Mouse (Mus musculus) forebrain, postnatal 0 days (tissue): ENCODE measurements at regions not wholly inside any gene's neighbourhood (a gene's known extent, or its start where the extent isn't known, plus 50 kb on each side); places are given as distances from the start of the nearest gene placed in this dataset.

Source experiments
- ATAC-seq: fragments of 200-750 bp; cut with Nextera tagmentation; 2 replicates; pipeline ENCODE4 v1.8.0; 2017; ENCODE audit warnings: mild to moderate bottlenecking, moderate library complexity
- DNase-seq: peaks from one replicate; pipeline ENCODE4 v3.0.0-alpha.2; 2015
- H3K27ac ChIP-seq: fragments of 300-500 bp; sonication (generic); 2 replicates; pipeline ENCODE4 v1.5.1; 2014; ENCODE audit warnings: low read depth, mild to moderate bottlenecking, antibody characterized with exemption, low read length, moderate library complexity, mixed read lengths
- H3K27me3 ChIP-seq: fragments of 300-500 bp; sonication (generic); 2 replicates; pipeline ENCODE4 v1.6.1; 2014; ENCODE audit warnings: mild to moderate bottlenecking, low read length, mixed read lengths; ENCODE audit not compliant: insufficient read depth
- H3K36me3 ChIP-seq: fragments of 300-500 bp; sonication (generic); 2 replicates; pipeline ENCODE4 v1.6.1; 2014; ENCODE audit warnings: mild to moderate bottlenecking, moderate library complexity; ENCODE audit not compliant: insufficient read depth
- H3K4me1 ChIP-seq: fragments of 300-500 bp; sonication (generic); 2 replicates; pipeline ENCODE4 v1.6.1; 2014; ENCODE audit warnings: antibody characterized with exemption; ENCODE audit not compliant: insufficient read depth
- H3K4me2 ChIP-seq: fragments of 300-500 bp; sonication (generic); 2 replicates; pipeline ENCODE4 v1.6.1; 2014; ENCODE audit warnings: low read depth, mild to moderate bottlenecking, moderate library complexity
- H3K4me3 ChIP-seq: fragments of 300-500 bp; sonication (generic); 2 replicates; pipeline ENCODE4 v1.5.1; 2014; ENCODE audit warnings: low read depth, low read length, mixed read lengths
- H3K9ac ChIP-seq: fragments of 300-500 bp; sonication (generic); 2 replicates; pipeline ENCODE4 v1.6.1; 2014; ENCODE audit warnings: mild to moderate bottlenecking
- H3K9me3 ChIP-seq: fragments of 300-500 bp; sonication (generic); 2 replicates; pipeline ENCODE4 v1.6.1; 2016; ENCODE audit warnings: low read length
- CTCF ChIP-seq: sonication (generic); IDR thresholded peaks from 2 replicates; pipeline ENCODE4 v1.5.1; 2016; ENCODE audit warnings: antibody characterized with exemption, control low read depth, low read depth
- WGBS: fragments of 180-500 bp; shearing (Covaris S2); extraction: QIAGEN DNeasy Blood & Tissue Kit; methylation state at CpG from one replicate; pipeline ENCODE4 v1.1.7; 2014; 5-methylcytosine and 5-hydroxymethylcytosine counted together

- Histone ChIP-seq H3K9ac (no peak overlapping the region), H3K4me2 (no peak overlapping the region), H3K4me3 (no peak overlapping the region), H3K27me3 (no peaks in the 10 kb centered on the region), H3K36me3 (no peaks in the 10 kb centered on the region), H3K4me1 (peaks cover 3% of the 10 kb centered on the region; the same call in 1 of the 2 replicates), H3K9me3 (no peaks in the 10 kb centered on the region), H3K27ac (no peak overlapping the region)
- WGBS = 86% methylated on average over 2 of the region's 2 CpGs
- DNase-seq (no peak), ATAC-seq (no peak)
- TF ChIP-seq CTCF = no peak
Measured at GRCm38 (mm10) chr11:52523671-52524070, 127.4 kb downstream of the 9530068E07Rik start.

GRCm38 (mm10) chr11:52525446-52525845 is 129.2 kb downstream of the 9530068E07Rik start:
- H3K36me3 ChIP-seq = no peaks in the 10 kb centered on the region
- H3K27ac ChIP-seq = no peak overlapping the region
- peak overlapping the region; percentile 22; the same call in 1 of the 2 replicates for H3K9ac ChIP-seq
- H3K27me3 ChIP-seq = no peaks in the 10 kb centered on the region
- no peak for ATAC-seq
- H3K9me3 ChIP-seq = no peaks in the 10 kb centered on the region
- no peak overlapping the region for H3K4me3 ChIP-seq
- H3K4me2 ChIP-seq = no peak overlapping the region
- no peak for TF ChIP-seq CTCF
- H3K4me1 ChIP-seq = peaks cover 3% of the 10 kb centered on the region; the same call in 1 of the 2 replicates
- DNase-seq = no peak
- 46% methylated on average over 6 of the region's 6 CpGs for WGBS

GRCm38 (mm10) chr11:52526306-52526705 is 130.1 kb downstream of the 9530068E07Rik start:
- WGBS = 67% methylated on average over 6 of the region's 6 CpGs
- DNase-seq = no peak
- no peak for ATAC-seq

GRCm38 (mm10) chr11:52533379-52533778 is 137.2 kb downstream of the 9530068E07Rik start:
- Histone ChIP-seq H3K9ac (no peak overlapping the region), H3K27ac (no peak overlapping the region), H3K4me3 (no peak overlapping the region), H3K27me3 (no peaks in the 10 kb centered on the region), H3K4me1 (no peaks in the 10 kb centered on the region), H3K9me3 (no peaks in the 10 kb centered on the region), H3K4me2 (no peak overlapping the region), H3K36me3 (no peaks in the 10 kb centered on the region)
- no peak for ATAC-seq
- 52% methylated on average over 5 of the region's 5 CpGs for WGBS
- DNase-seq = no peak
- TF ChIP-seq CTCF = no peak

More at GRCm38 (mm10) chr11:52526306-52526705, 130.1 kb downstream of the 9530068E07Rik start:
- Histone ChIP-seq H3K4me2 (no peak overlapping the region), H3K27me3 (no peaks in the 10 kb centered on the region), H3K4me3 (no peak overlapping the region), H3K36me3 (no peaks in the 10 kb centered on the region), H3K9me3 (no peaks in the 10 kb centered on the region), H3K9ac (no peak overlapping the region), H3K4me1 (peaks cover 3% of the 10 kb centered on the region; the same call in 1 of the 2 replicates), H3K27ac (no peak overlapping the region)
- no peak for TF ChIP-seq CTCF

- no peak overlapping the region for H3K9ac ChIP-seq
- H3K27me3 ChIP-seq = no peaks in the 10 kb centered on the region
- no peak overlapping the region for H3K27ac ChIP-seq
- no peak overlapping the region for H3K4me3 ChIP-seq
- DNase-seq (no peak), ATAC-seq (no peak)
- WGBS = 58% methylated on average over 13 of the region's 13 CpGs
- no peak for TF ChIP-seq CTCF
- H3K36me3 ChIP-seq = no peaks in the 10 kb centered on the region
- no peaks in the 10 kb centered on the region for H3K4me1 ChIP-seq
- H3K4me2 ChIP-seq = no peak overlapping the region
- H3K9me3 ChIP-seq = no peaks in the 10 kb centered on the region
Measured at GRCm38 (mm10) chr11:52534586-52534985, 138.4 kb downstream of the 9530068E07Rik start.

GRCm38 (mm10) chr11:52536211-52536610 is 140.0 kb downstream of the 9530068E07Rik start:
- WGBS = 76% methylated on average over 2 of the region's 2 CpGs
- H3K4me3 ChIP-seq = no peak overlapping the region
- no peaks in the 10 kb centered on the region for H3K36me3 ChIP-seq
- no peak overlapping the region for H3K4me2 ChIP-seq
- no peaks in the 10 kb centered on the region for H3K9me3 ChIP-seq
- no peak overlapping the region for H3K9ac ChIP-seq
- no peaks in the 10 kb centered on the region for H3K4me1 ChIP-seq
- H3K27me3 ChIP-seq = no peaks in the 10 kb centered on the region
- no peak for TF ChIP-seq CTCF
- ATAC-seq (no peak), DNase-seq (no peak)
- H3K27ac ChIP-seq = no peak overlapping the region

- no peaks in the 10 kb centered on the region for H3K4me1 ChIP-seq
- TF ChIP-seq CTCF = no peak
- no peak overlapping the region for H3K27ac ChIP-seq
- H3K27me3 ChIP-seq = no peaks in the 10 kb centered on the region
- H3K9ac ChIP-seq = no peak overlapping the region
- ATAC-seq (no peak), DNase-seq (no peak)
- H3K4me2 ChIP-seq = no peak overlapping the region
- H3K4me3 ChIP-seq = no peak overlapping the region
- H3K36me3 ChIP-seq = no peaks in the 10 kb centered on the region
- no peaks in the 10 kb centered on the region for H3K9me3 ChIP-seq
- 73% methylated on average over 11 of the region's 11 CpGs for WGBS
Measured at GRCm38 (mm10) chr11:52536841-52537240, 140.6 kb downstream of the 9530068E07Rik start.
